Mouse (Mus musculus) ES-E14 (cell line): ENCODE measurements around the gene Nxt2. TPM values are rescaled to one million over a fixed set of nuclear protein-coding genes. Genes with fewer than 3 reads are reported as not detected.

Source experiments
- DNase-seq: peaks from one replicate; pipeline ENCODE4 v3.0.0-alpha.2; 2013; ENCODE audit warnings: low read depth, low spot score
- H3K27ac ChIP-seq: 2 replicates; pipeline ENCODE4 v1.5.1; 2012; ENCODE audit warnings: low read depth, mild to moderate bottlenecking, low read length, moderate library complexity, mixed read lengths; ENCODE audit not compliant: poor library complexity, insufficient read depth, severe bottlenecking
- H3K36me3 ChIP-seq: 2 replicates; pipeline ENCODE4 v1.6.1; 2012; ENCODE audit warnings: mild to moderate bottlenecking, low read length, moderate library complexity, mixed read lengths; ENCODE audit not compliant: control insufficient read depth, poor library complexity, insufficient read depth, severe bottlenecking
- H3K4me1 ChIP-seq, 2 experiments: fragments of 150-350 bp in 1 of 2; sonication (generic) in 1 of 2; 2 replicates each; pipeline ENCODE4 v1.6.1; 2012; ENCODE audit warnings: low read length in 2 of 2, mild to moderate bottlenecking in 1 of 2, mixed read lengths in 1 of 2; ENCODE audit not compliant: control insufficient read depth in 2 of 2, insufficient read depth in 2 of 2, poor library complexity in 1 of 2
- H3K4me3 ChIP-seq, 2 experiments: fragments of 150-350 bp in 1 of 2; sonication (generic) in 1 of 2; 2 replicates each; pipeline ENCODE4 v1.5.1; 2012; ENCODE audit warnings: low read length in 2 of 2, low read depth in 1 of 2, mild to moderate bottlenecking in 1 of 2, mixed read lengths in 1 of 2; ENCODE audit not compliant: insufficient read depth in 1 of 2, poor library complexity in 1 of 2, severe bottlenecking in 1 of 2
- H3K9ac ChIP-seq: 2 replicates; pipeline ENCODE4 v1.6.1; 2012; ENCODE audit warnings: low read depth, mild to moderate bottlenecking, low read length, mixed read lengths; ENCODE audit not compliant: poor library complexity, insufficient read depth, severe bottlenecking
- H3K9me3 ChIP-seq: fragments of 150-350 bp; sonication (generic); 2 replicates; pipeline ENCODE4 v1.6.1; 2012; ENCODE audit warnings: low read depth, mild to moderate bottlenecking, low read length; ENCODE audit not compliant: control insufficient read depth, insufficient read depth
- CHD2 ChIP-seq: IDR thresholded peaks from 2 replicates; pipeline ENCODE4 v1.6.1; 2014; ENCODE audit warnings: mild to moderate bottlenecking, low read depth, low read length, inconsistent platforms
- HCFC1 ChIP-seq: IDR thresholded peaks from 2 replicates; pipeline ENCODE4 v1.6.1; 2012; ENCODE audit warnings: low read length, inconsistent platforms, borderline replicate concordance; ENCODE audit not compliant: insufficient read depth
- MAFK ChIP-seq: IDR thresholded peaks from 2 replicates; pipeline ENCODE4 v1.6.1; 2014; ENCODE audit warnings: mild to moderate bottlenecking, low read depth, low read length, inconsistent platforms; ENCODE audit not compliant: insufficient read depth
- ZC3H11A ChIP-seq: IDR thresholded peaks from 2 replicates; pipeline ENCODE4 v1.6.1; 2012; ENCODE audit warnings: low read depth, mild to moderate bottlenecking, inconsistent platforms, low read length, borderline replicate concordance
- ZNF384 ChIP-seq: IDR thresholded peaks from 2 replicates; pipeline ENCODE4 v1.6.1; 2012; ENCODE audit warnings: low read depth, low read length, inconsistent platforms
- in situ Hi-C, 2 experiments: fragments of 600-800 bp; cut with MboI; formaldehyde crosslinking; loops; one replicate each; pipeline ENCODE4 v1.15.1; 2025; ENCODE audit warnings: low sequenced_read_pairs in 2 of 2, inconsistent platforms in 1 of 2; ENCODE audit not compliant: unreplicated experiment in 2 of 2
- total RNA-seq: library from RNA; depleted of rRNA; stranded (reverse); fragments of 300-350 nt; gene quantifications from 2 replicates; pipeline ENCODE4 v1.2.3, GENCODE M21; 2012; rRNA removed

Gene Nxt2
- 10.1 and 10.6 TPM in 2 replicates for total RNA-seq

DNA sequence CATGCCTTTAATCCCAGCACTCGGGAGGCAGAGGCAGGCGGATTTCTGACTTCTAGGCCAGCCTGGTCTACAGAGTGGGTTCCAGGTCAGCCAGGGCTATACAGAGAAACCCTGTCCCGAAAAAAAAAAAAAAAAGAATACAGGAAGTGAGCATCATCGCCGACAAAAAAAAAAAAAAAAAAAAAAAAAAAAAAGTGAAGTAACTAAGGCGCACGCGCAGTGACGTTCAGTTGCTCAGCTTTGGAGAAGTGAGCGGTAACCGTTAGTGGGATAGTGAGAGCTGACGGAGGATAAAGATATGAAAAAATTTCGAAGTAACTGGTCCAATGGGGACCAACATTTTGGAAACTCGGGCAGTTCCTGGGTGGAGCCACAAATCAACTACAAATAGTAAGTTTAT lies at the start of gene Nxt2:
Nxt2 (plus strand) TSS at position 229 of the 400 bp plus-strand sequence.
- H3K4me1 ChIP-seq: no peaks in the 10 kb centered on the region
- in situ Hi-C loops: no loop called here
- no peaks in the 10 kb centered on the region for H3K36me3 ChIP-seq
- no peak within 1 kb of the TSS for H3K9ac ChIP-seq
- TF ChIP-seq MAFK (no peak), HCFC1 (no peak), ZNF384 (peak; percentile 97), CHD2 (no peak)
- H3K27ac ChIP-seq: no peak within 1 kb of the TSS
- no peak for DNase-seq
- peak within 1 kb of the TSS; percentile 45 to 87 for H3K4me3 ChIP-seq
- no peaks in the 10 kb centered on the region for H3K9me3 ChIP-seq

DNA sequence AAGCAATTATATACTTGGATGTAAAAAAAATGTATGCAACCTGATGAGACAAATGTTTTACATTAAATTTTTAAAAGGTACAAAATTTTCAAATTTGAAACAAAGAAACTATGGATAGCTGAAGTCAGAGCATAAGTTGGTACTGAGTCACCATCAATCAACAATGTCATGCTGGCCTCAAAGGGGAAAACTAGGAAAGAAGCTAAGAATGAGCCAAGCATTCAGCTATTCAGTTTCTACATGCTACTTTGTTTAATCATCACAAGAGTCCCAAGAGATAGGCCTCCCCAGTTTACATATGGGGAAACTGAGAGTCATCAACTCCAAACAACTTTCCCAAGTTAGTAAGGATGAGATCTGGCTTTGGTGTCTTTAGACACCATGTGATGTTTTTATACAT lies 49.6 kb upstream of the Nxt2 start:
- Histone ChIP-seq H3K9ac (no peak overlapping the region), H3K27ac (no peak overlapping the region), H3K36me3 (no peaks in the 10 kb centered on the region), H3K9me3 (no peaks in the 10 kb centered on the region), H3K4me3 (no peak overlapping the region), H3K4me1 (no peaks in the 10 kb centered on the region)
- in situ Hi-C loops: no loop called here
- no peak for DNase-seq
- TF ChIP-seq MAFK (no peak), ZNF384 (no peak), ZC3H11A (no peak), CHD2 (no peak)

GRCm38 (mm10) chrX:142182026-142182425 lies 44.5 kb upstream of the Nxt2 start:
- no peaks in the 10 kb centered on the region for H3K9me3 ChIP-seq
- H3K9ac ChIP-seq: no peak overlapping the region
- in situ Hi-C loops: no loop called here
- no peak overlapping the region for H3K27ac ChIP-seq
- H3K4me3 ChIP-seq: no peak overlapping the region
- H3K4me1 ChIP-seq: no peaks in the 10 kb centered on the region
- TF ChIP-seq MAFK: no peak
- no peaks in the 10 kb centered on the region for H3K36me3 ChIP-seq
- no peak for DNase-seq

DNA sequence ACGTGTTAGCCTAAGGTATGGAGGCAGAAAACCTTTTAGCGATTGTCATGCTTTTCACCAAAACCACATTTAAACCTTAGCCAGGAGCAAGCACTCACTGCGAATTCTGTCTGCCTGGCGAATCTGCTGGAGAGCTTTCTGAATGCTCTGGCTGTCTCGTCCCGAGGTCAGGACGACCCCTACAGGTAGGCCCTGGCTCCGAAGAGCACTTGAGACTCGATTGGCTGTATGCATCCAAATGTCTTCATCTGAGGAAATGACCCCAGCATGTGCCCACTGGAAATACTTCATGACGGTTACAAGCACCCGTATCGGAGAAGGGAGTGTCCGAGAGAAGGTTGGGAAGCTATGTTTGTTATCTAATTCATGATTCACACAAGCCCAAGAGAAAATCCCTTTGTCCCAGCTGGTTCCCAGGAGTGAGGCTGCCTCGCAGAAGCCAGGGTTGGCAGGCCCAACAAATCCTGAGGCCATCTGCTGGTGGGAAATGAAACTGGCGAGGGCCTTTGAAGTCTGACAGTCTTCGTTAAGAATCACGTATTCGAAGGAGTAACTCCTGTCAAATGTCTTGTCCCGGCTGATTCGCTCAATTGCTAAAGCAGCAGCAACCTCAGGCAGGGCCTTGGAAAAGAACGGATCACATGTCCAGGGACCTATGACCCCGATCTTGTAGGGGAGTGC lies 37.4 kb upstream of the Nxt2 start:
- H3K9ac ChIP-seq: no peak overlapping the region
- H3K4me3 ChIP-seq: no peak overlapping the region
- H3K36me3 ChIP-seq: no peaks in the 10 kb centered on the region
- DNase-seq: peak; percentile 4
- no peaks in the 10 kb centered on the region for H3K9me3 ChIP-seq
- in situ Hi-C loops: no loop called here
- no peaks in the 10 kb centered on the region for H3K4me1 ChIP-seq
- TF ChIP-seq ZC3H11A: no peak
- no peak overlapping the region for H3K27ac ChIP-seq

- TF ChIP-seq ZNF384 (no peak), MAFK (no peak), CHD2 (no peak), HCFC1 (no peak), ZC3H11A (no peak)
- no peak overlapping the region for H3K9ac ChIP-seq
- DNase-seq: no peak
- no peaks in the 10 kb centered on the region for H3K9me3 ChIP-seq
- no peaks in the 10 kb centered on the region for H3K4me1 ChIP-seq
- in situ Hi-C loops: no loop called here
- H3K36me3 ChIP-seq: no peaks in the 10 kb centered on the region
- no peak overlapping the region for H3K4me3 ChIP-seq
- H3K27ac ChIP-seq: no peak overlapping the region
Measured at GRCm38 (mm10) chrX:142190355-142190754, 36.2 kb upstream of the Nxt2 start.
